Mouse (Mus musculus) CH12.LX (cell line): ENCODE measurements around the gene Eef1akmt3. TPM values are rescaled to one million over a fixed set of nuclear protein-coding genes. Genes with fewer than 3 reads are reported as not detected.

Experiments used
- DNase-seq: peaks from one replicate; pipeline ENCODE4 v3.0.0-alpha.2; 2013; ENCODE audit errors: extremely low read depth
- H3K27ac ChIP-seq: 2 replicates; pipeline ENCODE4 v1.5.1; 2012; ENCODE audit warnings: low read depth, mild to moderate bottlenecking, control low read depth, moderate library complexity; ENCODE audit not compliant: insufficient read depth
- H3K27me3 ChIP-seq: replicated peaks from 2 replicates; pipeline ENCODE3; 2012; ENCODE audit warnings: inconsistent platforms
- H3K36me3 ChIP-seq, 2 experiments: replicated peaks in 1 of 2; 2 replicates each; pipeline versions ENCODE3 to v1.6.1; 2012; ENCODE audit warnings: inconsistent platforms in 1 of 2, low read length in 1 of 2, mild to moderate bottlenecking in 1 of 2, mixed read lengths in 1 of 2, moderate library complexity in 1 of 2; ENCODE audit not compliant: control insufficient read depth in 1 of 2, insufficient read depth in 1 of 2
- H3K4me1 ChIP-seq, 2 experiments: 2 replicates each; pipeline ENCODE4 v1.6.1; 2012; ENCODE audit warnings: inconsistent platforms in 1 of 2, moderate library complexity in 1 of 2; ENCODE audit not compliant: insufficient read depth in 2 of 2, control insufficient read depth in 1 of 2
- H3K4me2 ChIP-seq: 2 replicates; pipeline ENCODE4 v1.6.1; 2012; ENCODE audit warnings: low read depth, mild to moderate bottlenecking, control low read depth; ENCODE audit not compliant: poor library complexity, insufficient read depth, severe bottlenecking
- H3K4me3 ChIP-seq, 3 experiments: fragments of 150-350 bp in 1 of 3; sonication (generic) in 1 of 3; replicated peaks in 1 of 3; 2 replicates each; pipeline versions ENCODE3 to v1.5.1; 2011 to 2012; ENCODE audit warnings: low read depth in 2 of 3, low read length in 2 of 3, mild to moderate bottlenecking in 2 of 3, moderate library complexity in 2 of 3, control low read depth in 1 of 3, improper control_type of control experiment in 1 of 3, inconsistent platforms in 1 of 3, mixed read lengths in 1 of 3; ENCODE audit not compliant: poor library complexity in 1 of 3
- H3K79me2 ChIP-seq: replicated peaks from 2 replicates; pipeline ENCODE4 v1.6.1; 2012; ENCODE audit warnings: mild to moderate bottlenecking, moderate library complexity; ENCODE audit not compliant: control insufficient read depth, poor library complexity, insufficient read depth, severe bottlenecking; ENCODE audit errors: extremely low read depth
- H3K9ac ChIP-seq: 2 replicates; pipeline ENCODE4 v1.6.1; 2012; ENCODE audit warnings: low read depth, mild to moderate bottlenecking, control low read depth, moderate library complexity; ENCODE audit not compliant: insufficient read depth
- H3K9me3 ChIP-seq: replicated peaks from 2 replicates; pipeline ENCODE3; 2012; ENCODE audit warnings: low read length, inconsistent platforms, mixed read lengths
- CHD1 ChIP-seq: IDR thresholded peaks from 2 replicates; pipeline ENCODE4 v1.6.1; 2012; ENCODE audit warnings: low read depth, low read length, improper control_type of control experiment, inconsistent platforms
- CHD2 ChIP-seq: IDR thresholded peaks from 2 replicates; pipeline ENCODE4 v1.6.1; 2011; ENCODE audit warnings: low read length, improper control_type of control experiment
- CTCF ChIP-seq, 2 experiments: IDR thresholded peaks in 1 of 2; conservative IDR thresholded peaks in 1 of 2; 2 replicates each; pipeline ENCODE4 v1.5.1; 2011 to 2012; ENCODE audit warnings: low read depth in 2 of 2, low read length in 2 of 2, improper control_type of control experiment in 1 of 2, inconsistent platforms in 1 of 2, mild to moderate bottlenecking in 1 of 2, moderate library complexity in 1 of 2
- E2F4 ChIP-seq: IDR thresholded peaks from 2 replicates; pipeline ENCODE4 v1.6.1; 2011; ENCODE audit warnings: low read depth, low read length, improper control_type of control experiment; ENCODE audit not compliant: insufficient replicate concordance
- ELF1 ChIP-seq: IDR thresholded peaks from 2 replicates; pipeline ENCODE4 v1.6.1; 2014; ENCODE audit warnings: low read depth, mild to moderate bottlenecking, inconsistent platforms, low read length, improper control_type of control experiment
- EP300 ChIP-seq: IDR thresholded peaks from 2 replicates; pipeline ENCODE4 v1.6.1; 2011; ENCODE audit warnings: low read length, improper control_type of control experiment
- ETS1 ChIP-seq: conservative IDR thresholded peaks from 2 replicates; pipeline ENCODE4 v1.6.1; 2012; ENCODE audit warnings: low read depth, mild to moderate bottlenecking, inconsistent platforms, low read length, improper control_type of control experiment, moderate library complexity
- GABPA ChIP-seq: IDR thresholded peaks from 2 replicates; pipeline ENCODE4 v1.6.1; 2012; ENCODE audit warnings: low read depth, low read length, improper control_type of control experiment, inconsistent platforms; ENCODE audit not compliant: insufficient replicate concordance
- HCFC1 ChIP-seq: IDR thresholded peaks from 2 replicates; pipeline ENCODE4 v1.6.1; 2012; ENCODE audit warnings: low read depth, mild to moderate bottlenecking, inconsistent platforms, low read length, improper control_type of control experiment
- IRF4 ChIP-seq: IDR thresholded peaks from 2 replicates; pipeline ENCODE4 v1.6.1; 2014; ENCODE audit warnings: low read depth, mild to moderate bottlenecking, inconsistent platforms, low read length, improper control_type of control experiment
- JUND ChIP-seq: conservative IDR thresholded peaks from 2 replicates; pipeline ENCODE4 v1.6.1; 2011; ENCODE audit warnings: low read depth, low read length, improper control_type of control experiment
- MAFK ChIP-seq: IDR thresholded peaks from 2 replicates; pipeline ENCODE4 v1.6.1; 2011; ENCODE audit warnings: low read length, improper control_type of control experiment; ENCODE audit not compliant: insufficient replicate concordance
- MXI1 ChIP-seq: IDR thresholded peaks from 2 replicates; pipeline ENCODE4 v1.6.1; 2011; ENCODE audit warnings: mild to moderate bottlenecking, low read depth, low read length, improper control_type of control experiment
- NELFE ChIP-seq: IDR thresholded peaks from 2 replicates; pipeline ENCODE4 v1.6.1; 2011; ENCODE audit warnings: low read depth, low read length, improper control_type of control experiment
- POLR2AphosphoS2 ChIP-seq: IDR thresholded peaks from 2 replicates; pipeline ENCODE4 v1.6.1; 2011; ENCODE audit warnings: low read depth, low read length, improper control_type of control experiment
- SIN3A ChIP-seq: IDR thresholded peaks from 2 replicates; pipeline ENCODE4 v1.6.1; 2012; ENCODE audit warnings: low read length, improper control_type of control experiment, inconsistent platforms
- TBP ChIP-seq: conservative IDR thresholded peaks from 2 replicates; pipeline ENCODE4 v1.6.1; 2011; ENCODE audit warnings: low read depth, low read length, improper control_type of control experiment
- UBTF ChIP-seq: IDR thresholded peaks from 2 replicates; pipeline ENCODE4 v1.6.1; 2012; ENCODE audit warnings: low read depth, mild to moderate bottlenecking, inconsistent platforms, low read length, improper control_type of control experiment, moderate library complexity
- dilution Hi-C: fragments of 300-500 bp; cut with MboI; formaldehyde crosslinking; loops from 2 replicates; pipeline ENCODE4 v1.14.3; 2020; ENCODE audit warnings: low sequenced_read_pairs; ENCODE audit not compliant: extremely low pct_unique_long_range_greater_than_20kb, extremely low pct_ligation_motif_present
- in situ Hi-C: fragments of 300-500 bp; cut with MboI; formaldehyde crosslinking; loops from 3 replicates; pipeline ENCODE4 v1.14.3; 2019; ENCODE audit warnings: low sequenced_read_pairs, low pct_ligation_motif_present, low pct_unique_long_range_greater_than_20kb, mixed read lengths
- polyA plus RNA-seq: library from polyadenylated mRNA; unstranded; fragments of >175 nt; gene quantifications from 2 replicates; pipeline ENCODE4 v1.2.1, GENCODE M21; 2012; ENCODE audit warnings: low read depth; ENCODE audit not compliant: insufficient read length
- total RNA-seq, 2 experiments: library from RNA; depleted of rRNA; stranded (reverse); fragments of 300-350 nt in 1 of 2; fragments of >200 nt in 1 of 2; gene quantifications; 2 replicates each; pipeline ENCODE4 v1.2.3; 2012 to 2014

Eef1akmt3 gene
- total and polyA plus RNA-seq, 3 experiments = 0.78 to 1.1 (median 0.98) TPM

- in situ Hi-C loops = no loop called here
Measured at GRCm38 (mm10) chr10:127003334-127003733, 38.0 kb downstream of the Eef1akmt3 start.

GRCm38 (mm10) chr10:127002765-127003164 is 38.5 kb downstream of the Eef1akmt3 start:
- dilution Hi-C loops (no loop called here), in situ Hi-C loops (no loop called here)
- H3K27ac ChIP-seq = no peak overlapping the region
- DNase-seq = no peak
- no peak for TF ChIP-seq EP300
- no peak for TF ChIP-seq IRF4
- TF ChIP-seq CTCF (conservative IDR thresholded peaks at IDR 0.05 in 1 of 2, IDR thresholded peaks at IDR 0.05 in 1 of 2; ENCODE audit: low read depth in 2 of 2, low read length in 2 of 2) = no peak
- TF ChIP-seq CHD2 = no peak
- TF ChIP-seq SIN3A = no peak
- TF ChIP-seq POLR2AphosphoS2 = no peak
- TF ChIP-seq HCFC1 = no peak
- TF ChIP-seq JUND = no peak
- no peak for TF ChIP-seq GABPA
- no peak for TF ChIP-seq ETS1
- no peak for TF ChIP-seq CHD1
- peaks cover 6 to 43% of the 10 kb centered on the region in 2 experiments for H3K36me3 ChIP-seq
- no peaks in the 10 kb centered on the region for H3K79me2 ChIP-seq
- H3K4me3 ChIP-seq = no peak overlapping the region
- no peak overlapping the region for H3K4me2 ChIP-seq
- no peak overlapping the region for H3K9ac ChIP-seq
- H3K4me1 ChIP-seq = peaks cover 6 to 48% of the 10 kb centered on the region in 2 experiments
- H3K27me3 ChIP-seq = no peaks in the 10 kb centered on the region
- no peaks in the 10 kb centered on the region for H3K9me3 ChIP-seq

More at GRCm38 (mm10) chr10:127003334-127003733, 38.0 kb downstream of the Eef1akmt3 start:
- no peak overlapping the region for H3K9ac ChIP-seq
- TF ChIP-seq MAFK (no peak), MXI1 (no peak), ELF1 (no peak), E2F4 (no peak), JUND (no peak), UBTF (no peak), TBP (no peak), NELFE (no peak), IRF4 (no peak)
- TF ChIP-seq, all 38 proteins: peak for 0
- DNase-seq = no peak
- no peaks in the 10 kb centered on the region for H3K79me2 ChIP-seq
- dilution Hi-C loops = no loop called here
- no peaks in the 10 kb centered on the region for H3K27me3 ChIP-seq
- no peak overlapping the region for H3K4me2 ChIP-seq
- peaks cover 2 to 40% of the 10 kb centered on the region in 2 experiments for H3K36me3 ChIP-seq
- no peaks in the 10 kb centered on the region for H3K9me3 ChIP-seq
- no peak overlapping the region for H3K4me3 ChIP-seq
- peaks cover 6 to 42% of the 10 kb centered on the region in 2 experiments for H3K4me1 ChIP-seq
- H3K27ac ChIP-seq = no peak overlapping the region
